Mouse (Mus musculus) kidney, postnatal 36 days (tissue): Measurements from ENCODE around the gene Pcsk1n.

Source experiments
- DNase-seq, 2 experiments: peaks; one replicate each; pipeline ENCODE4 v3.0.0; 2021 to 2022; ENCODE audit warnings: mixed read lengths in 2 of 2

Gene Pcsk1n

GRCm38 (mm10) chrX:7947108-7947899 lies 27.7 kb downstream of the Pcsk1n start, which contains the start of gene Hdac6:
TSS of gene Hdac6 (minus strand) at chrX:7947889.
- DNase-seq, result peak; percentile 13 to 48

DNA sequence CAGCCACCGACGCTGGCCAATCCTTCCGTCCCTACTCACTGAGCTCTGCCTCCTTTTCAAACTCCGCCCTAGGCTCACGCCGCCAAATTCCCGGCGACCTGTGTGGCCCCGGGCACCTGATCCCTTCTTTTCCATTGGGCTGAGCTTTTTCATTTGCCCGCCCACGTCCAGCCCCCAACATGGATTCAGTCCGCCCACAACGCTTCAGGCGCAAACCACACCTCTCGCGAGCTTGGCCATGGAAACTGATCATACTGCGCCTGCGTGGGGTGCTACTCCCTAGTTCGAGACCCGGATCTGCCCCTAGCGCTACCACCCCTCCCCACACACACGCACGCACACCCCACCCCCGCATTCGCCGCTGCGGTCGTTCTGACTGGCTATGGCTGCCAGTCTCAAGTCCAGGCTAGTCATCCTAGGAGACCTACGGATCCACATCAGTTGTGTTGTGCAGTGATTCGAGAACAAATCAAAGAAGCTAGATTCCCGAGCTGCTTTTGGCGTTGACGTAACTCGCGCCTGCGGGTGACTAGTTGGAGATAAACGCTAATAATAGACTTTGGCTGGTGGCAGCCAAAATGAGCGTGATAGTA lies 28.4 kb downstream of the Pcsk1n start:
- peak; percentile 94 to 95 for DNase-seq

DNA sequence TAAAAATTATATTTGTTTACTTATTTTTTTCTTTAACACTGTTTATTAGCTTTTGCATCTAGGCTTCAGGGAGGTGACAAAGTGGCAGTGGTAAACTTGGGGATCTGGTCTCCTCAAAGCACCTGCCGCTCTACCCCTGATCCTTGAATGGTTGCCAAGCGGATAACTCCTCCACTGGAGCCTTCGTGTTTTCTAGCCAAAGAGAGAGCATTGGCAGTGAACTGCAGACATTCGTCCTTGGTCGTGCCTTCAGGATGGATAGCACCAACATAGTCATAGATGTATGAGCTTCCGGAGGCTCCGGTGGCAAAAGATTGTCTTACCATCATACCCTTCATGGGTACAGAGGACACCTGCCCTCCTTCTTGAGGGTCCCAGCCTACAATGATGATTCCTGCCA lies 30.5 kb downstream of the Pcsk1n start:
- no peak for DNase-seq

DNA sequence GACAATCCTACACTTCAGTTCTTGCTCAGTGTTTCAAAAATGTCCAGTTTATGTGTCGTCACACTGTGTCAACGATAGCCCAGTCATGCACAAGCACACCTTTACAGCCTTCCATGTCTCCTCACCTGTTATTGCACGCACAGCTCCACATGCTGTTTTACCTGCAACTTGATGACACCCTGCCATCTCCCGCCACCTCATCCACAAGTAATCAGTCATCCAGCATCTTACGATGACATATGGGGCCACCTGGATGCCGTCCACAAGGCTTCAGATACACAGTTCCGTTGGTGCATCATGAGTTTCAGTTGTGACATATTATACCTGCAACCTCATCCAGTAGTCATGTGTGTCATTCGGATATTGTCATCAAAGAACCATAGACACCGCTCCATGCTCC lies 39.2 kb downstream of the Pcsk1n start:
- no peak for DNase-seq

DNA sequence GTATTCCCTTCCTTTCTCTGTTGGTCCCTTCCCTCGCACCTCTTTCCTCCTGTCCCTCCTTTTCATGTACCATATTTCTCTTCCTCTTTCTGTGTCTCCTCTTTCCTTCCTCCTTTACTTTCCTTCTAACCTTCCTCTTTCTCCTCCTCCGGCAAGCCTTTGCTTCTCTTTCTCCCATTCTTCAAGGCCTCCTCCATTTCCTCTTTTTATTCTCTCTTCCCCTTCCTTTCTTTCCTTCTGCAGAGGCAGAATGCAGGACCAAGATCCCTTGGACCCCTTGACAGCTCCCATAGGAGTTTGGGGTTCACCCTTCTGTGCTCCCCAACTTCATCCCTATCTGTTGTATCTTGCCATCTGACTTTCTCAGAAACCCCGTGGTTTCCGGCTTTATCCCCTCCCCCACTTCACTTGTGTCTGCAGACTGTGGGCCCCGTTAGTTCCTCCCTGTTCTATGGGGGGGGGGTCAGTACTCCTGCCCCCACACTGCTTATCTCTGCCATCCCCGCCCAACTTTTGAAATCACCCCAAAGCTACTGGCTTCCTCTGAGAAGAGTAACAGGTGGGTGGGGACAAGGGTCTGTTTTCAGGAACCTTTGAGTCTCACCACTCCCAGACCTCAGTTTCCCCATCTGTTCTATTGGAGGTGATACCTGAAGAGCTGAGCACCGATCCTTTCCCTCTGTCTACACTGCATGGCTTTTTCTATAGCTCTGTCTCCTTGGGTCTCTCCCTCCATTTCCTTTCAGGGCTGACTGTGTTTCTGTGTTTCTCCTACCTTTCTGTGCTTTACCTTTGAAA lies 44.4 kb downstream of the Pcsk1n start:
- no peak for DNase-seq

GRCm38 (mm10) chrX:7966161-7966560 lies 46.5 kb downstream of the Pcsk1n start:
- DNase-seq, result no peak

DNA sequence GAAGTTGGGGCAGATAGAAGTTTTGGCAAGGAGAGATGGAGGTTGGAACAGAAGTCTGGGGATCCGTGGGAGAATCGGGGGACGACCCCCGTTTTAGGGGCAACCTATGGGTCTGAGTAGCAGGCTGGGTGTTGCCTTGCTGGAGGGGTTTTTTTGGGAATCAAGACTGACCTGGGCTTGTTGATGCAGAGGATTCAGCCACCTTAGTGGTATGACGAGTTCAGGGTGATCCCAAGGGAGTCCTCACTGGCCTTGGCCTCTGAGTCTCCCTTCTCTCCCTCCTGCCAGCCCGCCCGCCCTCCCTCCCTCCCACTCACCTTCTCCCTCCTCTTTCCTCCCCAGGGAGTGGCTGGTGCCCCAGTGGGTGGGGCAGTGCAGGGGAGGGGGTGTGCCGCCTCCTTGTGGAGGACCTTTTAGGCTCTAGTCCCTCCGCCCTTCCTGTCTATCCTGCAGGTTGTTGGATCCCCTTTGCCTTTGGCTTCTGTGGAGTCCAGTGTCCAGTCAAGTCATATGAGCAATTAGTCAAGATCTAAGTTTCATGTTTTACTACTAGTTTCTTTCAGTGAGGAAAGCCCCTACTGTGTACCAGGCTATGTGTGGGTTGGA lies 48.1 kb downstream of the Pcsk1n start:
- DNase-seq, result no peak

DNA sequence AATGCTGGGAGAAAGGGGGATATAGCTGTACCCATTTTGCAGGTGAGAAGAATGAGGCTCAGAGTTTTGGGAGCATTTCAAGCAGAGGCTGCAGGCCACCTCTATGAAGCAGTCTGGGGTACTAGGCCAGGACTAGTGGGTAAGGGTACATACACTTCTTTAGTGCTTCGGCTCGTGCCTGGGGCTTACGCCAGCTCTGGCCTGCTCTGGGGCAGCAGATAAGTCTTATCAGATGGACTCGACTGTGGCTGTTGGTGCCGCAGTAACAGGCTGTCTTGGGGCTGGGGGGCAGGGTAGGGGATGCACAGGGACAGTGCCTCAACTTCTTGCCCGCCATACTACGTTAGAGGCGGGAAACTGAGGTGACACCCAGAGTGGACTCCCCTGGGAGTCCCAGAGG lies 48.6 kb downstream of the Pcsk1n start:
- DNase-seq, result no peak

DNA sequence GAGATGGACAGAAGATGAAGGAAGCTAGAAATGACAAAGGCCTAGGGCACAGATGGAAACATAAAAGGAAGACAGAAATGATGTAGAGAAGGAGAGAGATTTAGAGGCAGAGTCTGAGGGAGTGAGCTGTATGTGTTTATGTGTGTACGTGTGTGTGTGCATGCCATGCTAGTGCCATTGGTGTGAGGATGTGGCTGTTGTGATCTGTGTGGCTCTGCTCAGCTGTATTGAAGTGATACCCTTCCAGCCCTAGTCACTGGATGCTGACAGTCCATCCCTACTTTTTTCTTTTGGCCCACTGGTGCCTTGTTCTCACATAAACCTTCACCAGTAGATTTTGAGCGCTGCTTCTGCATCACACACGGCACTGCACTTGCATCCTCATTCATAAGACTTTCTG lies 49.3 kb downstream of the Pcsk1n start:
- no peak for DNase-seq

- no peak for DNase-seq
Observed at GRCm38 (mm10) chrX:7971292-7971691, 51.7 kb downstream of the Pcsk1n start.
